Comparison of ENCODE assay signal across 8 mouse cellular contexts in genomic region chr12:12420841-12421579, GRCm38 (mm10).
DNase-seq lines count a peak whose midpoint lies in the region; ATAC-seq and TF ChIP-seq lines count a peak whose summit lies in the region.

No protein-coding gene starts in this region.

- ATAC-seq in hematopoietic stem cell, adult 5-6 weeks (replicated peaks in 1 of 2; ENCODE audit: insufficient read depth in 1 of 2, low FRiP score in 2 of 2, low TSS enrichment in 1 of 2, low read depth in 1 of 2, poor library complexity in 2 of 2, severe bottlenecking in 2 of 2) = peak; percentile 93 to 97
- peak; percentile 97 for ATAC-seq in lung, embryonic 14.5 days (ENCODE audit: insufficient read depth)

- no peaks in the 10 kb centered on the region for H3K36me3 ChIP-seq in MEL (ENCODE audit: control insufficient read depth in 1 of 2, insufficient read depth in 2 of 2, low read length in 2 of 2)
- H3K36me3 ChIP-seq in lung, embryonic 14.5 days (ENCODE audit: insufficient read depth) = no peaks in the 10 kb centered on the region

- DNase-seq in MEL (ENCODE audit: low read depth, low spot score) = peak; percentile 67
- peak; percentile 74 to 82 for DNase-seq in cerebellum, adult 2 months
- DNase-seq in forelimb bud, embryonic 11.5 days (ENCODE audit: low read depth, low spot score) = peak; percentile 92
- peak; percentile 56 to 83 for DNase-seq in layer of hippocampus, adult 8-10 months (ENCODE audit: low spot score in 2 of 2)
- peak; percentile 95 for DNase-seq in lung, embryonic 14.5 days
- DNase-seq in thymus, adult 18-20 months = peak; percentile 69

- no peak overlapping the region for H3K27ac ChIP-seq in MEL (ENCODE audit: control insufficient read depth, low read depth, low read length)
- H3K27ac ChIP-seq in cerebellum, adult 2 months (ENCODE audit: insufficient read depth, low read length) = no peak overlapping the region
- peak overlapping the region; percentile 65; the same call in 1 of the 2 replicates for H3K27ac ChIP-seq in lung, embryonic 14.5 days (ENCODE audit: low read depth)
- H3K27ac ChIP-seq in olfactory bulb, adult 2 months (ENCODE audit: insufficient read depth, low read depth, low read length) = peak overlapping the region; percentile 89

- peak overlapping the region in 1 of 2 experiments; percentile 26; a peak in 2 of 4 replicates for H3K4me3 ChIP-seq in MEL (ENCODE audit: control insufficient read depth in 1 of 2, insufficient read depth in 1 of 2, low read depth in 2 of 2, low read length in 2 of 2)
- peak overlapping the region; percentile 62 for H3K4me3 ChIP-seq in cerebellum, adult 2 months (replicated peaks; ENCODE audit: insufficient read depth, low read depth, low read length)
- H3K4me3 ChIP-seq in lung, embryonic 14.5 days (ENCODE audit: low read depth, low read length) = peak overlapping the region; percentile 43
- H3K4me3 ChIP-seq in olfactory bulb, adult 2 months (ENCODE audit: insufficient read depth, low read depth, low read length) = peak overlapping the region; percentile 73

- TF ChIP-seq POLR2A in MEL (IDR thresholded peaks at IDR 0.05; ENCODE audit: control insufficient read depth in 1 of 2, insufficient read depth in 1 of 2, low read depth in 1 of 2, low read length in 2 of 2, poor library complexity in 1 of 2) = no peak
- TF ChIP-seq POLR2A in cerebellum, adult 2 months (IDR thresholded peaks at IDR 0.05; ENCODE audit: borderline replicate concordance, insufficient read depth, low read length) = no peak
- peak; percentile 56 for TF ChIP-seq POLR2A in olfactory bulb, adult 2 months (IDR thresholded peaks at IDR 0.05; ENCODE audit: insufficient read depth, low read depth, low read length)

- no peaks in the 10 kb centered on the region for H3K4me1 ChIP-seq in MEL (ENCODE audit: control insufficient read depth in 1 of 2, insufficient read depth in 2 of 2, low read length in 2 of 2)
- no peaks in the 10 kb centered on the region for H3K4me1 ChIP-seq in cerebellum, adult 2 months (ENCODE audit: control insufficient read depth, insufficient read depth, low read length)
- no peaks in the 10 kb centered on the region for H3K4me1 ChIP-seq in lung, embryonic 14.5 days (ENCODE audit: insufficient read depth)
- H3K4me1 ChIP-seq in olfactory bulb, adult 2 months (ENCODE audit: control insufficient read depth, insufficient read depth, low read length) = peaks cover 8% of the 10 kb centered on the region

- H3K9me3 ChIP-seq in MEL (replicated peaks; ENCODE audit: insufficient read depth, low read length) = no peaks in the 10 kb centered on the region
- no peaks in the 10 kb centered on the region for H3K9me3 ChIP-seq in lung, embryonic 14.5 days (ENCODE audit: low read depth, low read length)

- H3K27me3 ChIP-seq in MEL (ENCODE audit: control insufficient read depth in 1 of 2, insufficient read depth in 2 of 2, low read length in 2 of 2) = peaks cover 0 to 3% of the 10 kb centered on the region in 2 experiments; a peak in 2 of 4 replicates
- H3K27me3 ChIP-seq in cerebellum, adult 2 months (ENCODE audit: control insufficient read depth, insufficient read depth, low read length) = no peaks in the 10 kb centered on the region
- no peaks in the 10 kb centered on the region for H3K27me3 ChIP-seq in lung, embryonic 14.5 days (ENCODE audit: insufficient read depth, low read length)

- no peak overlapping the region for H3K9ac ChIP-seq in MEL (ENCODE audit: control insufficient read depth, low read depth, low read length, poor library complexity, severe bottlenecking)
- H3K9ac ChIP-seq in lung, embryonic 14.5 days = peak overlapping the region; percentile 73

- H3K79me2 ChIP-seq in MEL (ENCODE audit: control insufficient read depth, insufficient read depth, low read length, poor library complexity) = no peaks in the 10 kb centered on the region

- no peak for TF ChIP-seq EP300 in MEL (IDR thresholded peaks at IDR 0.05; ENCODE audit: low read depth in 1 of 2, low read length in 2 of 2)

- TF ChIP-seq RAD21 in MEL (IDR thresholded peaks at IDR 0.05; ENCODE audit: low read depth, low read length) = peak; percentile 93

- peak; percentile 69 to 91 (median 85) for TF ChIP-seq CTCF in MEL (IDR thresholded peaks at IDR 0.05 in 2 of 3, conservative IDR thresholded peaks at IDR 0.05 in 1 of 3; ENCODE audit: control insufficient read depth in 1 of 3, insufficient read depth in 1 of 3, low read depth in 2 of 3, low read length in 3 of 3, poor library complexity in 1 of 3, severe bottlenecking in 1 of 3)
- TF ChIP-seq CTCF in cerebellum, adult 2 months (IDR thresholded peaks at IDR 0.05; ENCODE audit: borderline replicate concordance, insufficient read depth, low read depth, low read length) = peak; percentile 92
- peak; percentile 98 for TF ChIP-seq CTCF in lung, embryonic 14.5 days (IDR thresholded peaks at IDR 0.05; ENCODE audit: low read depth)
- peak; percentile 99 for TF ChIP-seq CTCF in olfactory bulb, adult 2 months (IDR thresholded peaks at IDR 0.05; ENCODE audit: insufficient read depth, low read depth, low read length)

- WGBS in cerebellum, adult 2 months = 9% methylated on average over 25 of the region's 25 CpGs
- 10% methylated on average over 25 of the region's 25 CpGs for WGBS in lung, embryonic 14.5 days
- WGBS in olfactory bulb, adult 2 months = 6% methylated on average over 25 of the region's 25 CpGs

- peak overlapping the region; percentile 74 for H3K4me2 ChIP-seq in lung, embryonic 14.5 days

TF ChIP-seq in MEL, 35 proteins besides CTCF, POLR2A, EP300 and RAD21:
- TF ChIP-seq SMC3 (IDR thresholded peaks at IDR 0.05; ENCODE audit: low read depth, low read length) (peak; percentile 86), MEF2A (IDR thresholded peaks at IDR 0.05; ENCODE audit: extremely low read depth, insufficient replicate concordance, low read depth, low read length, poor library complexity, severe bottlenecking) (no peak), ZC3H11A (IDR thresholded peaks at IDR 0.05; ENCODE audit: low read depth, low read length) (peak; percentile 78)

Comparison
In these comparisons a context has a peak if more than half of its experiments do, and no peak if none do; other contexts are left out.
1. H3K27ac ChIP-seq: peak in lung, embryonic 14.5 days (single experiment) and olfactory bulb, adult 2 months (single experiment); none in MEL (single experiment) and cerebellum, adult 2 months (single experiment).
2. Peak in every context shown above with its lines, with median percentiles within 50 percentile points of each other: DNase-seq and CTCF ChIP-seq.